Mouse (Mus musculus): ENCODE measurements around the gene Col4a1. TPM values are rescaled to one million over a fixed set of nuclear protein-coding genes. Genes with fewer than 3 reads are reported as not detected.
A peak's percentile ranks its signal among the peaks of the same experiment; 100 is the strongest.

The Col4a1 gene
- polyA plus RNA-seq, 1 experiment from 2014 or later = 123 TPM

GRCm38 (mm10) chr8:11187581-11188271, 124.9 kb downstream of the Col4a1 start:
- WGBS = 2% methylated on average over 46 of the region's 46 CpGs
- Histone ChIP-seq H3K27ac (peak overlapping the region; percentile 17; the same call in 1 of the 2 replicates), H3K27me3 (ENCODE audit: insufficient read depth, poor library complexity, severe bottlenecking) (peaks cover 60% of the 10 kb centered on the region), H3K9me3 (no peaks in the 10 kb centered on the region), H3K4me3 (peak overlapping the region; percentile 60), H3K36me3 (no peaks in the 10 kb centered on the region), H3K4me1 (replicated peaks) (peaks cover 20% of the 10 kb centered on the region)
- DNase-seq (ENCODE audit: low spot score) = peak; percentile 82

- no peak overlapping the region for H3K27ac ChIP-seq
- no peak overlapping the region for H3K4me3 ChIP-seq
- peaks cover 65% of the 10 kb centered on the region for H3K27me3 ChIP-seq (ENCODE audit: insufficient read depth, poor library complexity, severe bottlenecking)
- no peaks in the 10 kb centered on the region for H3K9me3 ChIP-seq
- 86% methylated on average over 4 of the region's 4 CpGs for WGBS
- peaks cover 32% of the 10 kb centered on the region for H3K4me1 ChIP-seq (replicated peaks)
- H3K36me3 ChIP-seq = no peaks in the 10 kb centered on the region
- no peak for DNase-seq (ENCODE audit: low spot score)
These were observed 126.2 kb downstream of the Col4a1 start for GRCm38 (mm10) chr8:11186456-11186855.

GRCm38 (mm10) chr8:11185672-11186071, 127.0 kb downstream of the Col4a1 start:
- Histone ChIP-seq H3K27ac (no peak overlapping the region), H3K27me3 (ENCODE audit: insufficient read depth, poor library complexity, severe bottlenecking) (peaks cover 64% of the 10 kb centered on the region), H3K9me3 (no peaks in the 10 kb centered on the region), H3K4me3 (no peak overlapping the region), H3K4me1 (replicated peaks) (peaks cover 40% of the 10 kb centered on the region), H3K36me3 (no peaks in the 10 kb centered on the region)
- WGBS = 93% methylated on average over 2 of the region's 2 CpGs
- no peak for DNase-seq (ENCODE audit: low spot score)

GRCm38 (mm10) chr8:11183611-11184031, 129.0 kb downstream of the Col4a1 start:
- Histone ChIP-seq H3K36me3 (no peaks in the 10 kb centered on the region), H3K9me3 (no peaks in the 10 kb centered on the region), H3K27me3 (ENCODE audit: insufficient read depth, poor library complexity, severe bottlenecking) (peaks cover 49% of the 10 kb centered on the region), H3K4me1 (replicated peaks) (peaks cover 43% of the 10 kb centered on the region), H3K27ac (no peak overlapping the region), H3K4me3 (no peak overlapping the region)
- 67% methylated on average over 9 of the region's 9 CpGs for WGBS
- DNase-seq (ENCODE audit: low spot score) = no peak

- 73% methylated on average over 12 of the region's 12 CpGs for WGBS
- no peaks in the 10 kb centered on the region for H3K36me3 ChIP-seq
- H3K4me1 ChIP-seq (replicated peaks) = peaks cover 33% of the 10 kb centered on the region
- no peak for DNase-seq (ENCODE audit: low spot score)
- H3K27ac ChIP-seq = no peak overlapping the region
- no peak overlapping the region for H3K4me3 ChIP-seq
- peaks cover 40% of the 10 kb centered on the region for H3K27me3 ChIP-seq (ENCODE audit: insufficient read depth, poor library complexity, severe bottlenecking)
- no peaks in the 10 kb centered on the region for H3K9me3 ChIP-seq
These were observed 130.0 kb downstream of the Col4a1 start for GRCm38 (mm10) chr8:11182606-11183005.

- no peaks in the 10 kb centered on the region for H3K36me3 ChIP-seq
- 49% methylated on average over 4 of the region's 4 CpGs for WGBS
- H3K27me3 ChIP-seq (ENCODE audit: insufficient read depth, poor library complexity, severe bottlenecking) = peaks cover 40% of the 10 kb centered on the region
- H3K4me1 ChIP-seq (replicated peaks) = peaks cover 32% of the 10 kb centered on the region
- H3K9me3 ChIP-seq = no peaks in the 10 kb centered on the region
- 0 out of 2 replicates have a peak overlapping the region, but pooled peaks have one; percentile 23 for H3K27ac ChIP-seq
- DNase-seq (ENCODE audit: low spot score) = no peak
- H3K4me3 ChIP-seq = no peak overlapping the region
These were observed 130.5 kb downstream of the Col4a1 start for GRCm38 (mm10) chr8:11182148-11182484.

- Histone ChIP-seq H3K4me1 (replicated peaks) (peaks cover 32% of the 10 kb centered on the region), H3K4me3 (no peak overlapping the region), H3K27me3 (ENCODE audit: insufficient read depth, poor library complexity, severe bottlenecking) (peaks cover 35% of the 10 kb centered on the region), H3K27ac (0 out of 2 replicates have a peak overlapping the region, but pooled peaks have one; percentile 23), H3K9me3 (no peaks in the 10 kb centered on the region), H3K36me3 (no peaks in the 10 kb centered on the region)
- DNase-seq (ENCODE audit: low spot score) = no peak
- WGBS = 75% methylated on average over 11 of the region's 11 CpGs
These were observed 131.0 kb downstream of the Col4a1 start for GRCm38 (mm10) chr8:11181420-11182147.

GRCm38 (mm10) chr8:11179869-11180268, 132.8 kb downstream of the Col4a1 start:
- WGBS = 87% methylated on average over 3 of the region's 3 CpGs
- H3K4me3 ChIP-seq = no peak overlapping the region
- peaks cover 32% of the 10 kb centered on the region for H3K4me1 ChIP-seq (replicated peaks)
- H3K9me3 ChIP-seq = no peaks in the 10 kb centered on the region
- no peak for DNase-seq (ENCODE audit: low spot score)
- no peak overlapping the region for H3K27ac ChIP-seq
- H3K36me3 ChIP-seq = no peaks in the 10 kb centered on the region
- H3K27me3 ChIP-seq (ENCODE audit: insufficient read depth, poor library complexity, severe bottlenecking) = peaks cover 24% of the 10 kb centered on the region

- Histone ChIP-seq H3K9me3 (no peaks in the 10 kb centered on the region), H3K27ac (no peak overlapping the region), H3K36me3 (no peaks in the 10 kb centered on the region), H3K4me3 (no peak overlapping the region), H3K4me1 (replicated peaks) (peaks cover 15% of the 10 kb centered on the region), H3K27me3 (ENCODE audit: insufficient read depth, poor library complexity, severe bottlenecking) (0 out of 2 replicates have a peak, but pooled peaks cover 13% of the 10 kb centered on the region)
- 90% methylated on average over 7 of the region's 7 CpGs for WGBS
- no peak for DNase-seq (ENCODE audit: low spot score)
These were observed 136.2 kb downstream of the Col4a1 start for GRCm38 (mm10) chr8:11176393-11176792.

GRCm38 (mm10) chr8:11173284-11174191, 139.1 kb downstream of the Col4a1 start:
- peaks cover 4% of the 10 kb centered on the region; the same call in 1 of the 2 replicates for H3K4me1 ChIP-seq (replicated peaks)
- 0 out of 2 replicates have a peak, but pooled peaks cover 7% of the 10 kb centered on the region for H3K27me3 ChIP-seq (ENCODE audit: insufficient read depth, poor library complexity, severe bottlenecking)
- H3K27ac ChIP-seq = 0 out of 2 replicates have a peak overlapping the region, but pooled peaks have one; percentile 8
- H3K36me3 ChIP-seq = no peaks in the 10 kb centered on the region
- WGBS = 75% methylated on average over 17 of the region's 17 CpGs
- peak; percentile 53 for DNase-seq (ENCODE audit: low spot score)
- H3K9me3 ChIP-seq = no peaks in the 10 kb centered on the region
- H3K4me3 ChIP-seq = no peak overlapping the region

GRCm38 (mm10) chr8:11171526-11171925, 141.1 kb downstream of the Col4a1 start:
- H3K27me3 ChIP-seq (ENCODE audit: insufficient read depth, poor library complexity, severe bottlenecking) = 0 out of 2 replicates have a peak, but pooled peaks cover 3% of the 10 kb centered on the region
- WGBS = 87% methylated on average over 7 of the region's 7 CpGs
- H3K27ac ChIP-seq = no peak overlapping the region
- no peak for DNase-seq (ENCODE audit: low spot score)
- no peaks in the 10 kb centered on the region for H3K36me3 ChIP-seq
- H3K4me3 ChIP-seq = no peak overlapping the region
- no peaks in the 10 kb centered on the region for H3K9me3 ChIP-seq
- H3K4me1 ChIP-seq (replicated peaks) = peaks cover 4% of the 10 kb centered on the region; the same call in 1 of the 2 replicates

- H3K36me3 ChIP-seq = no peaks in the 10 kb centered on the region
- H3K27me3 ChIP-seq (ENCODE audit: insufficient read depth, poor library complexity, severe bottlenecking) = 0 out of 2 replicates have a peak, but pooled peaks cover 3% of the 10 kb centered on the region
- no peak overlapping the region for H3K27ac ChIP-seq
- 80% methylated on average over 2 of the region's 2 CpGs for WGBS
- no peaks in the 10 kb centered on the region for H3K9me3 ChIP-seq
- no peak overlapping the region for H3K4me3 ChIP-seq
- peaks cover 13% of the 10 kb centered on the region for H3K4me1 ChIP-seq (replicated peaks)
- DNase-seq (ENCODE audit: low spot score) = no peak
These were observed 143.2 kb downstream of the Col4a1 start for GRCm38 (mm10) chr8:11169383-11169782.
